Mouse (Mus musculus): ENCODE measurements around the gene Ip6k2. TPM values are rescaled to one million over a fixed set of nuclear protein-coding genes. Genes with fewer than 3 reads are reported as not detected.

Gene Ip6k2
- total RNA-seq (2012; rRNA removed) (21.3 and 25.1 TPM in 2 replicates), polyA plus RNA-seq (2012; ENCODE audit: insufficient read depth in 1 of 2, insufficient read length in 2 of 2, low read depth in 1 of 2, low replicate concordance in 2 of 2, missing spikeins in 1 of 2) (10 to 100 TPM in 1 of 2 experiments, not detected in 1; 33.7 TPM)

- TF ChIP-seq HCFC1 (IDR thresholded peaks at IDR 0.05; ENCODE audit: low read depth, low read length) (peak; percentile 76), MYB (IDR thresholded peaks at IDR 0.05; ENCODE audit: low read depth, low read length) (no peak), TBP (IDR thresholded peaks at IDR 0.05; ENCODE audit: low read depth, low read length) (no peak), MXI1 (IDR thresholded peaks at IDR 0.05; ENCODE audit: low read depth, low read length) (peak; percentile 71), NRF1 (IDR thresholded peaks at IDR 0.05; ENCODE audit: insufficient read depth, low read depth, low read length, poor library complexity, severe bottlenecking) (peak; percentile 79), POLR2A (IDR thresholded peaks at IDR 0.05; ENCODE audit: control insufficient read depth in 1 of 2, insufficient read depth in 1 of 2, low read depth in 1 of 2, low read length in 2 of 2, poor library complexity in 1 of 2) (peak; percentile 45 to 74; a peak in 3 of 4 replicates), SIN3A (IDR thresholded peaks at IDR 0.05; ENCODE audit: low read length) (peak; percentile 67; the same call in 1 of the 2 replicates), USF1 (IDR thresholded peaks at IDR 0.05; ENCODE audit: low read depth, low read length) (no peak), NELFE (IDR thresholded peaks at IDR 0.05; ENCODE audit: low read depth, low read length) (peak; percentile 49; the same call in 1 of the 2 replicates), MAX (IDR thresholded peaks at IDR 0.05; ENCODE audit: low read length) (no peak), POLR2AphosphoS2 (IDR thresholded peaks at IDR 0.05; ENCODE audit: low read length) (peak; percentile 46; the same call in 1 of the 2 replicates), ELF1 (IDR thresholded peaks at IDR 0.05; ENCODE audit: low read depth, low read length) (peak; percentile 78; the same call in 1 of the 2 replicates)
- Histone ChIP-seq H3K9me3 (replicated peaks; ENCODE audit: insufficient read depth, low read length) (no peaks in the 10 kb centered on the region), H3K79me2 (ENCODE audit: control insufficient read depth, insufficient read depth, low read length, poor library complexity) (peaks cover 38% of the 10 kb centered on the region), H3K4me1 (ENCODE audit: control insufficient read depth in 1 of 2, insufficient read depth in 2 of 2, low read length in 2 of 2) (peaks cover 0 to 6% of the 10 kb centered on the region in 2 experiments; a peak in 3 of 4 replicates), H3K9ac (ENCODE audit: control insufficient read depth, low read depth, low read length, poor library complexity, severe bottlenecking) (peak within 1 kb of the TSS; percentile 75), H3K4me3 (ENCODE audit: control insufficient read depth in 1 of 2, insufficient read depth in 1 of 2, low read depth in 2 of 2, low read length in 2 of 2) (peak within 1 kb of the TSS; percentile 87 to 94), H3K27me3 (ENCODE audit: control insufficient read depth in 1 of 2, insufficient read depth in 2 of 2, low read length in 2 of 2) (no peaks in the 10 kb centered on the region), H3K27ac (ENCODE audit: control insufficient read depth, low read depth, low read length) (no peak within 1 kb of the TSS), H3K36me3 (ENCODE audit: control insufficient read depth in 1 of 2, insufficient read depth in 2 of 2, low read length in 2 of 2) (peaks cover 0 to 13% of the 10 kb centered on the region in 2 experiments; a peak in 2 of 4 replicates)
- peak; percentile 95 for DNase-seq (ENCODE audit: low read depth, low spot score)
Observed at GRCm38 (mm10) chr9:108783548-108784463, at the start of gene Ip6k2. Ip6k2 (plus strand) TSS chr9:108783796.

GRCm38 (mm10) chr9:108734626-108735025 is 49.0 kb upstream of the Ip6k2 start:
- Histone ChIP-seq H3K79me2 (ENCODE audit: control insufficient read depth, insufficient read depth, low read length, poor library complexity) (no peaks in the 10 kb centered on the region), H3K4me3 (ENCODE audit: control insufficient read depth in 1 of 2, insufficient read depth in 1 of 2, low read depth in 2 of 2, low read length in 2 of 2) (no peak overlapping the region), H3K27me3 (ENCODE audit: control insufficient read depth in 1 of 2, insufficient read depth in 2 of 2, low read length in 2 of 2) (no peaks in the 10 kb centered on the region), H3K4me1 (ENCODE audit: control insufficient read depth in 1 of 2, insufficient read depth in 2 of 2, low read length in 2 of 2) (no peaks in the 10 kb centered on the region; a peak in 1 of 4 replicates), H3K9ac (ENCODE audit: control insufficient read depth, low read depth, low read length, poor library complexity, severe bottlenecking) (no peak overlapping the region), H3K27ac (ENCODE audit: control insufficient read depth, low read depth, low read length) (no peak overlapping the region), H3K9me3 (replicated peaks; ENCODE audit: insufficient read depth, low read length) (no peaks in the 10 kb centered on the region), H3K36me3 (ENCODE audit: control insufficient read depth in 1 of 2, insufficient read depth in 2 of 2, low read length in 2 of 2) (peaks cover 0 to 28% of the 10 kb centered on the region in 2 experiments; a peak in 2 of 4 replicates)
- no peak for DNase-seq (ENCODE audit: low read depth, low spot score)
- TF ChIP-seq MAFK (IDR thresholded peaks at IDR 0.05; ENCODE audit: borderline replicate concordance, low read depth, low read length) (no peak), TAL1 (IDR thresholded peaks at IDR 0.05; ENCODE audit: low read length) (no peak), GATA1 (IDR thresholded peaks at IDR 0.05; ENCODE audit: low read depth, low read length) (no peak), ELF1 (IDR thresholded peaks at IDR 0.05; ENCODE audit: low read depth, low read length) (no peak), CHD1 (IDR thresholded peaks at IDR 0.05; ENCODE audit: low read depth, low read length) (no peak), CHD2 (IDR thresholded peaks at IDR 0.05; ENCODE audit: low read length) (no peak), GABPA (IDR thresholded peaks at IDR 0.05; ENCODE audit: low read depth, low read length) (no peak), ZNF384 (IDR thresholded peaks at IDR 0.05; ENCODE audit: low read depth, low read length) (no peak), USF1 (IDR thresholded peaks at IDR 0.05; ENCODE audit: low read depth, low read length) (no peak), NRF1 (IDR thresholded peaks at IDR 0.05; ENCODE audit: insufficient read depth, low read depth, low read length, poor library complexity, severe bottlenecking) (no peak), KAT2A (conservative IDR thresholded peaks at IDR 0.05; ENCODE audit: low read depth, low read length) (no peak)
